Mouse (Mus musculus) kidney, adult 2 months (tissue): ENCODE measurements around the gene Nhlrc4.

Experiments used
- CTCF ChIP-seq: fragments of 200-500 bp; conservative IDR thresholded peaks from 2 replicates; pipeline ENCODE4 v1.5.1; 2011; ENCODE audit warnings: low read depth, mild to moderate bottlenecking, control low read depth, low read length, moderate library complexity, mixed read lengths; ENCODE audit not compliant: insufficient read depth, insufficient read length
- POLR2A ChIP-seq: fragments of 200-500 bp; IDR thresholded peaks from one replicate; pipeline ENCODE4 v1.6.1; 2011; ENCODE audit warnings: low read depth, low read length, control low read depth

DNA sequence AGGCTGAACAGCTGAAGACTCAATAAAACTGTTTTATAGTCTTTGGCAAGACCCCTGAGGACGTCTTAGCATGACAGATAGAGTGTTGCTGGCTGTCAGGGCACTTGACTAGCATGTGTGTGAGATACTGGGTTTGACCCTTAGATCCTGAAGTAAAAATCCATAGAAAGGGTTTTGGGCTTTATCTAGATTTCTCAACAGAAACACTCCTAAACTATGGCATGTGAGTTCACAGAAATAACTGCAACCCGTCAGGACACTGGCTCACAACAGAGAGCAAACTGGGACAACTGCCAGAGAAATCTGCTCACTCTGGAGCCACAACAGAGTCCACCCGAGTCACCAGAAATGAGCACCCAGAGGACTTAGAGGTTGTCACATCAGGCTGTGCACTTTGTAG lies 22.9 kb upstream of the Nhlrc4 start:
- TF ChIP-seq POLR2A (no peak), CTCF (no peak)
